In genomic region chr19:47090550-47091156, GRCm38 (mm10) we compare ENCODE assay signal across 8 mouse cellular contexts. TPM values are rescaled to one million over a fixed set of nuclear protein-coding genes. Genes with fewer than 3 reads are reported as not detected.
DNase-seq lines count a peak whose midpoint lies in the region; ATAC-seq and TF ChIP-seq lines count a peak whose summit lies in the region.

TSS of gene Usmg5 (minus strand) at chr19:47090647.
TSS of gene Pdcd11 (plus strand) at chr19:47090768.

- H3K4me3 ChIP-seq in bone marrow macrophage, adult 2 months (ENCODE audit: insufficient read depth, low read length) = peak within 1 kb of the TSS; percentile 86
- peak within 1 kb of the TSS; percentile 97 for H3K4me3 ChIP-seq in embryonic fibroblast, embryonic 13.5 days (ENCODE audit: insufficient read depth, low read length)
- H3K4me3 ChIP-seq in kidney, embryonic 14.5 days (ENCODE audit: low read length) = peak within 1 kb of the TSS; percentile 79
- H3K4me3 ChIP-seq in limb, embryonic 15.5 days = peak within 1 kb of the TSS; percentile 66

- H3K9ac ChIP-seq in kidney, embryonic 14.5 days (ENCODE audit: low read depth, low read length) = peak within 1 kb of the TSS; percentile 86
- peak within 1 kb of the TSS; percentile 88 for H3K9ac ChIP-seq in limb, embryonic 15.5 days

- peaks cover 38% of the 10 kb centered on the region for H3K36me3 ChIP-seq in kidney, embryonic 14.5 days (ENCODE audit: control insufficient read depth, insufficient read depth, low read length)
- peaks cover 33% of the 10 kb centered on the region for H3K36me3 ChIP-seq in limb, embryonic 15.5 days

- H3K4me1 ChIP-seq in bone marrow macrophage, adult 2 months (ENCODE audit: control insufficient read depth, insufficient read depth, low read length) = peaks cover 17% of the 10 kb centered on the region
- peaks cover 2% of the 10 kb centered on the region for H3K4me1 ChIP-seq in embryonic fibroblast, embryonic 13.5 days (ENCODE audit: control insufficient read depth, insufficient read depth, low read length)
- H3K4me1 ChIP-seq in kidney, embryonic 14.5 days (ENCODE audit: control insufficient read depth, insufficient read depth, low read length) = peaks cover 10% of the 10 kb centered on the region
- H3K4me1 ChIP-seq in limb, embryonic 15.5 days = peaks cover 20% of the 10 kb centered on the region

- peak; percentile 99 for ATAC-seq in kidney, embryonic 14.5 days (ENCODE audit: low FRiP score, low TSS enrichment)
- peak; percentile 95 for ATAC-seq in limb, embryonic 15.5 days (ENCODE audit: insufficient number of reproducible peaks, low FRiP score, low TSS enrichment, low read depth)

- peak; percentile 52; the same call in 1 of the 2 replicates for TF ChIP-seq POLR2A in bone marrow macrophage, adult 2 months (IDR thresholded peaks at IDR 0.05; ENCODE audit: borderline replicate concordance, low read depth, low read length)
- TF ChIP-seq POLR2A in embryonic fibroblast, embryonic 13.5 days (IDR thresholded peaks at IDR 0.05; ENCODE audit: low read depth, low read length) = peak; percentile 96

- no peaks in the 10 kb centered on the region for H3K9me3 ChIP-seq in kidney, embryonic 14.5 days (ENCODE audit: control insufficient read depth, low read length)
- no peaks in the 10 kb centered on the region for H3K9me3 ChIP-seq in limb, embryonic 15.5 days

- WGBS in kidney, embryonic 14.5 days = under 1% methylated on average over 56 of the region's 56 CpGs
- WGBS in limb, embryonic 15.5 days = under 1% methylated on average over 56 of the region's 56 CpGs

- H3K27me3 ChIP-seq in kidney, embryonic 14.5 days (ENCODE audit: control insufficient read depth, insufficient read depth, low read length) = no peaks in the 10 kb centered on the region
- H3K27me3 ChIP-seq in limb, embryonic 15.5 days = no peaks in the 10 kb centered on the region

- H3K27ac ChIP-seq in bone marrow macrophage, adult 2 months (ENCODE audit: insufficient read depth, low read depth, low read length) = peak within 1 kb of the TSS; percentile 46
- H3K27ac ChIP-seq in embryonic fibroblast, embryonic 13.5 days (ENCODE audit: insufficient read depth, low read length) = peak within 1 kb of the TSS; percentile 34
- H3K27ac ChIP-seq in kidney, embryonic 14.5 days (ENCODE audit: low read depth, low read length) = peak within 1 kb of the TSS; percentile 75
- peak within 1 kb of the TSS; percentile 81 for H3K27ac ChIP-seq in limb, embryonic 15.5 days

- peak; percentile 96 for DNase-seq in A20 (ENCODE audit: low read depth, low spot score)
- DNase-seq in heart, adult 9 months (ENCODE audit: low spot score in 2 of 2) = peak; percentile 96
- DNase-seq in monocyte, adult 2 months (ENCODE audit: low read depth in 1 of 2, low spot score in 2 of 2) = peak; percentile 80 to 85
- peak; percentile 93 to 94 for DNase-seq in spleen, postnatal 36 days (ENCODE audit: low spot score in 2 of 2)

- H3K4me2 ChIP-seq in kidney, embryonic 14.5 days (replicated peaks; ENCODE audit: low read depth, low read length) = peak within 1 kb of the TSS; percentile 77
- peak within 1 kb of the TSS; percentile 74 for H3K4me2 ChIP-seq in limb, embryonic 15.5 days

- no peak for TF ChIP-seq CTCF in bone marrow macrophage, adult 2 months (IDR thresholded peaks at IDR 0.05; ENCODE audit: low read depth, low read length)
- no peak for TF ChIP-seq CTCF in embryonic fibroblast, embryonic 13.5 days (IDR thresholded peaks at IDR 0.05; ENCODE audit: borderline replicate concordance, insufficient read depth, low read length)

RNA-seq across cellular contexts. Expression of gene Usmg5, which starts in this region (rescaled TPM):
- 293 and 325 TPM in 2 replicates for polyA plus RNA-seq in bone marrow macrophage, adult 2 months (2012; ENCODE audit: insufficient read depth, insufficient read length, missing spikeins)
- 712 and 728 TPM in 2 replicates for polyA plus RNA-seq in embryonic fibroblast, embryonic 13.5 days (2011; ENCODE audit: insufficient read length, low read depth, missing spikeins)
- 1,126 and 1,715 TPM in 2 replicates for polyA plus RNA-seq in kidney, embryonic 14.5 days (2014; fragmentation: Nextera tagmentation; extraction: Ambion mirVana)
- 996 and 1,159 TPM in 2 replicates for polyA plus RNA-seq in limb, embryonic 15.5 days (2015; fragmentation: Nextera tagmentation; extraction: Ambion mirVana)

RNA-seq across cellular contexts. Expression of gene Pdcd11, which starts in this region (rescaled TPM):
- 9.7 and 10.0 TPM in 2 replicates for polyA plus RNA-seq in bone marrow macrophage, adult 2 months (2012; ENCODE audit: insufficient read depth, insufficient read length, missing spikeins)
- 22.2 and 22.6 TPM in 2 replicates for polyA plus RNA-seq in embryonic fibroblast, embryonic 13.5 days (2011; ENCODE audit: insufficient read length, low read depth, missing spikeins)
- 9.9 and 11.1 TPM in 2 replicates for polyA plus RNA-seq in kidney, embryonic 14.5 days (2014; fragmentation: Nextera tagmentation; extraction: Ambion mirVana)
- 7.7 and 8.8 TPM in 2 replicates for polyA plus RNA-seq in limb, embryonic 15.5 days (2015; fragmentation: Nextera tagmentation; extraction: Ambion mirVana)

Comparison
In these comparisons a context has a peak if more than half of its experiments do, and no peak if none do; other contexts are left out.
1. Peak in every context shown above with its lines: DNase-seq, ATAC-seq, H3K4me3 ChIP-seq and H3K27ac ChIP-seq.